Mouse (Mus musculus) kidney, postnatal 0 days (tissue): ENCODE results near the gene Itpkc. TPM values are rescaled to one million over a fixed set of nuclear protein-coding genes. Genes with fewer than 3 reads are reported as not detected.
A peak's percentile ranks its signal among the peaks of the same experiment; 100 is the strongest.

Source experiments
- ATAC-seq: fragments of 200-750 bp; cut with Nextera tagmentation; replicated peaks from 2 replicates; pipeline ENCODE4 v1.8.0; 2017; ENCODE audit warnings: low read depth, moderate number of reproducible peaks, moderate TSS enrichment, moderate library complexity; ENCODE audit not compliant: low FRiP score
- DNase-seq: peaks from one replicate; pipeline ENCODE4 v3.0.0-alpha.2; 2016; ENCODE audit warnings: low spot score
- H3K27ac ChIP-seq: fragments of 300-500 bp; sonication (generic); 2 replicates; pipeline ENCODE4 v1.5.1; 2014; ENCODE audit warnings: mild to moderate bottlenecking
- H3K27me3 ChIP-seq: fragments of 300-500 bp; sonication (generic); 2 replicates; pipeline ENCODE4 v1.6.1; 2014; ENCODE audit warnings: low read length, mixed read lengths; ENCODE audit not compliant: insufficient read depth
- H3K36me3 ChIP-seq: fragments of 300-500 bp; sonication (generic); 2 replicates; pipeline ENCODE4 v1.6.1; 2014; ENCODE audit warnings: low read length, mixed read lengths; ENCODE audit not compliant: insufficient read depth
- H3K4me1 ChIP-seq: fragments of 300-500 bp; sonication (generic); replicated peaks from 2 replicates; pipeline ENCODE4 v1.6.1; 2014; ENCODE audit warnings: antibody characterized with exemption, low read length, mixed read lengths; ENCODE audit not compliant: insufficient read depth
- H3K4me2 ChIP-seq: fragments of 300-500 bp; sonication (generic); 2 replicates; pipeline ENCODE4 v1.6.1; 2014; ENCODE audit warnings: mild to moderate bottlenecking, low read length, moderate library complexity, mixed read lengths
- H3K4me3 ChIP-seq: fragments of 300-500 bp; sonication (generic); replicated peaks from 2 replicates; pipeline ENCODE4 v1.5.1; 2014; ENCODE audit warnings: low read depth, low read length
- H3K9ac ChIP-seq: fragments of 300-500 bp; sonication (generic); 2 replicates; pipeline ENCODE4 v1.6.1; 2014; ENCODE audit warnings: low read depth, low read length
- H3K9me3 ChIP-seq: fragments of 300-500 bp; sonication (generic); replicated peaks from 2 replicates; pipeline ENCODE4 v1.6.1; 2016; ENCODE audit warnings: low read length, inconsistent platforms, mixed read lengths
- CTCF ChIP-seq: IDR thresholded peaks from 2 replicates; pipeline ENCODE4 v1.5.1; 2016; ENCODE audit warnings: antibody characterized with exemption, low read depth, mild to moderate bottlenecking, moderate library complexity
- WGBS: fragments of 180-500 bp; shearing (Covaris S2); extraction: QIAGEN DNeasy Blood & Tissue Kit; methylation state at CpG from one replicate; pipeline ENCODE4 v1.1.7; 2014; 5-methylcytosine and 5-hydroxymethylcytosine counted together
- polyA plus RNA-seq: library from polyadenylated mRNA; unstranded; fragments of >200 nt; fragmentation: Nextera tagmentation; extraction: Ambion mirVana; gene quantifications from 2 replicates; pipeline ENCODE4 v1.2.1, GENCODE M21; 2015

Gene Itpkc
- polyA plus RNA-seq, 1 experiment from 2014 or later: 3.6 TPM

- Histone ChIP-seq H3K27ac (peak within 1 kb of the TSS; percentile 60), H3K4me3 (no peak within 1 kb of the TSS), H3K4me1 (0 out of 2 replicates have a peak, but pooled peaks cover 4% of the 10 kb centered on the region), H3K9me3 (no peaks in the 10 kb centered on the region), H3K36me3 (peaks cover 9% of the 10 kb centered on the region), H3K9ac (no peak within 1 kb of the TSS), H3K27me3 (no peaks in the 10 kb centered on the region), H3K4me2 (no peak within 1 kb of the TSS)
- TF ChIP-seq CTCF: no peak
- DNase-seq (no peak), ATAC-seq (no peak)
- WGBS: 65% methylated on average over 14 of the region's 14 CpGs
These were observed 47.4 kb downstream of the Itpkc start, which contains the start of the genes Gm21983 and Mia for GRCm38 (mm10) chr7:27180837-27181695. Gene Gm21983, minus strand, starts transcription at chr7:27181086. Gene Mia, minus strand, starts transcription at chr7:27181157.

- Histone ChIP-seq H3K4me2 (no peak overlapping the region), H3K4me1 (0 out of 2 replicates have a peak, but pooled peaks cover 4% of the 10 kb centered on the region), H3K36me3 (no peaks in the 10 kb centered on the region), H3K27me3 (no peaks in the 10 kb centered on the region), H3K9me3 (no peaks in the 10 kb centered on the region), H3K9ac (no peak overlapping the region), H3K4me3 (no peak overlapping the region), H3K27ac (peak overlapping the region; percentile 60; the same call in 1 of the 2 replicates)
- ATAC-seq (no peak), DNase-seq (peak; percentile 45)
- no peak for TF ChIP-seq CTCF
- 48% methylated on average over 5 of the region's 5 CpGs for whole genome bisulfite sequencing
These were observed 48.4 kb downstream of the Itpkc start for GRCm38 (mm10) chr7:27180036-27180435.

- peak overlapping the region; percentile 78 for H3K4me3 ChIP-seq
- peak overlapping the region; percentile 95; the same call in 1 of the 2 replicates for H3K27ac ChIP-seq
- DNase-seq (no peak), ATAC-seq (no peak)
- H3K36me3 ChIP-seq: no peaks in the 10 kb centered on the region
- H3K4me1 ChIP-seq: 0 out of 2 replicates have a peak, but pooled peaks cover 4% of the 10 kb centered on the region
- 46% methylated on average over 16 of the region's 16 CpGs for WGBS
- H3K9me3 ChIP-seq: no peaks in the 10 kb centered on the region
- TF ChIP-seq CTCF: no peak
- peak overlapping the region; percentile 49; the same call in 1 of the 2 replicates for H3K9ac ChIP-seq
- H3K4me2 ChIP-seq: peak overlapping the region; percentile 64
- no peaks in the 10 kb centered on the region for H3K27me3 ChIP-seq
These were observed 49.1 kb downstream of the Itpkc start for GRCm38 (mm10) chr7:27179217-27179918.

GRCm38 (mm10) chr7:27178324-27179216 is 49.9 kb downstream of the Itpkc start, which contains the start of gene Rab4b:
Gene Rab4b, minus strand, starts transcription at chr7:27178896.
- Histone ChIP-seq H3K4me1 (0 out of 2 replicates have a peak, but pooled peaks cover 4% of the 10 kb centered on the region), H3K9me3 (no peaks in the 10 kb centered on the region), H3K4me3 (peak within 1 kb of the TSS; percentile 78), H3K9ac (peak within 1 kb of the TSS; percentile 71), H3K27ac (peak within 1 kb of the TSS; percentile 95), H3K36me3 (no peaks in the 10 kb centered on the region), H3K4me2 (peak within 1 kb of the TSS; percentile 64), H3K27me3 (no peaks in the 10 kb centered on the region)
- under 1% methylated on average over 53 of the region's 53 CpGs for WGBS
- peak; percentile 72 for TF ChIP-seq CTCF
- DNase-seq (peak; percentile 100), ATAC-seq (peak; percentile 97)

GRCm38 (mm10) chr7:27177942-27178323 is 50.5 kb downstream of the Itpkc start:
- no peaks in the 10 kb centered on the region for H3K27me3 ChIP-seq
- TF ChIP-seq CTCF: no peak
- H3K4me1 ChIP-seq: 0 out of 2 replicates have a peak, but pooled peaks cover 4% of the 10 kb centered on the region
- ATAC-seq (peak; percentile 8), DNase-seq (no peak)
- 0 out of 2 replicates have a peak, but pooled peaks cover 4% of the 10 kb centered on the region for H3K36me3 ChIP-seq
- H3K27ac ChIP-seq: peak overlapping the region; percentile 95
- WGBS: 16% methylated on average over 4 of the region's 4 CpGs
- H3K4me2 ChIP-seq: peak overlapping the region; percentile 48
- H3K4me3 ChIP-seq: peak overlapping the region; percentile 78
- peak overlapping the region; percentile 71 for H3K9ac ChIP-seq
- no peaks in the 10 kb centered on the region for H3K9me3 ChIP-seq
